Mouse (Mus musculus): Measurements from ENCODE around the gene Strn4.

Strn4 gene

GRCm38 (mm10) chr7:16810399-16810919 is 5.2 kb upstream of the Strn4 start:
- in situ Hi-C loops (cut with MboI, MseI): no loop called here

DNA sequence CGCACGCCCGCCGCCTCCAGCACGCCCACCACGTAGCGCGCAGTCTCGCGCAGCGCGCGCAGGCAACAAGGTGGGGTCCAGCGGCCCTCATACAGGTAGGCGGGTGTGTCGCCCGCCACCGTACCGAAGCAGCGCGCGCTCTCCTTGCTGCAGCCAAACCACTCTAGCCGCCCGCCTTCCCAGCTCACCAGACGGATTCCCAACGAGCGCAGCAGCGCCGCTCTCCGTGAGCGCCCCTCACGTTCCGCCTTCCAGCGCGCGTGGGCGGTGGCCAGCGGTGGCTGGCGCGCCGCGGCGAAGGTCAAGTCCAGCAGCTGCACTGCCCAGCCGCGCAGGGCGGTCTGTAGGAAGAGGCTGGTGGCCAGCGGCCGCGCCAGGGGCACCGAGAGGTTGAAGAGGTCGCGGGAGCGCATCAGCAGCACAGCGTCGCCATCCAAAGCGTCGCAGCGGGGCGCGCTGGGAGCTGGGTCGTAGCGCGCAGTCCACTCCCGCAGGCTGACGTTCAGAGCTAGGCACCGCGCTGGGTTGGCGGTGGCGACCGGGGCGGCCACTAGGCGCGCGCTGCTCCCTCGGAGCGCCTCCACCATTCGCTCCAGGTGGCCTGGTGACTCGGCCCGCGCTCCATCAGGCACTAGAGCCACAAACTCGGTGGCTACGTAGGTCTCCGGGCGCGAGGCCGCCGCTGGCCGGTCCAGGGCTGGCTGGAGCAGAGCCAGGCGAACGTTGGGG is 4.6 kb upstream of the Strn4 start:
- in situ Hi-C loops (cut with MboI, MseI): no loop called here

DNA sequence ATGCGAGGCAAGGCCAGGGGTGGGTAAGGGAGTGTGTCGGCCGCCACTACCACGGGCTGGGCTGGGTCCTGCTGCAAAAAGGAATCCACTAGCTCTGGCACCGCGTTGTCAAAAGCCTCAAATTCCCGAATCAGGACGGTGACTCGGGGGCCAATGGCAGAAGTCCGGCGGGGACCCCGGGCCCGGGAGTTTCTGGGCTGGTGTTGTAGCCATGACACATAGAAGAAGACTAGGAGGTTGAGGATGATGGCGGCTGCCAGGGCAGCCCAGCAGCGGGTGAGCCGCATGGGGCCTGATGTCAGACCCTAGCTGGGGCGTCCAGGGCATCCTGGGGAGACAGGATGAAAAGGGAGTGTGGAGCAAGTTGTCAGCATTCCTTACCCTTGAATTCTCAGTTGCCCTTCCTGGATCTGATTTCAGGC is 4.0 kb upstream of the Strn4 start:
- in situ Hi-C loops (cut with MboI, MseI): no loop called here

DNA sequence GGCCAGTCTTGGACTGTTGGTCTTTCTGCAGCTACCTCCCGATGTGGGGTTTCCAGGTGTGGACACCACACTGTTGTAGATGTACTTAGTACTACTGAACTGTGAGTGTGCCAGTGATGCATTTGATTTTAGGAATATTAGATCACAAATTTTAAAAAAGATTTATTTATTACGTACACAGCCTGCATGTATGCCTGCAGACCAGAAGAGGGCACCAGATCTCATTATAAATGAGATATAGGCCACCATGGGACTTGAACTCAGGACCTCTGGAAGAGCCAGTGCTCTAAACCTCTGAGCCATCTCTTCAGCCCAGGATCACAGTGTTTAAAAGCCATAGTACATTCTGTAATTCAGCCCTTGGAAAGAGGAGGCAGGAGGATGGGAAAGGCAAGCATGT is 3.2 kb upstream of the Strn4 start:
- in situ Hi-C loops (cut with MboI, MseI): no loop called here

- in situ Hi-C loops (cut with MboI, MseI): loop anchor here (5.0 kb wide), 1 partner anchor 106 kb away; the partner anchor contains the start of gene Calm3
Observed at GRCm38 (mm10) chr7:16816078-16816474, 387 bp downstream of the Strn4 start.

- in situ Hi-C loops (cut with MboI, MseI): loop anchor here (5.0 kb wide), 1 partner anchor 106 kb away; the partner anchor contains the start of gene Calm3
Observed at GRCm38 (mm10) chr7:16816475-16817122, 910 bp downstream of the Strn4 start, which contains the start of gene Fkrp. Fkrp (minus strand) TSS chr7:16816732.

DNA sequence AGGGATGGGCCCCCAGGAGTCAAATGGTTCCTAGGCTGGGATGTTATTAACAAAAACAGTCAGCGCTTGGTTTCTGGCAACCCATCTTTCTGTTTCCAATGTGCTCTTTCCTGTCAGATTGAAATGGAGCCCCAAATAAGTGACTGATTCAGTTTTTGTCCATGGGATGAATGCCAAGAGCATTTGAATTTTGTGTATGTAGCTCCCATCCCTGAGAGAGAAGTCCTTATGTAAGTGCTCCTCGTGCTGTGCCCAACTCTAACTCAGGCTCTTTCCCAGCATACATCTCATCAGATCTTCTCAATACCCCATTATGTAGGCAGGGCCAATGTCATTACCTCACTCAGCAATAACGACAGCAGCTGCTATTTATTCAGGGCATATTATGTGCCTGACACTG is 2.0 kb downstream of the Strn4 start:
- in situ Hi-C loops (cut with MboI, MseI): loop anchor here (5.0 kb wide), 1 partner anchor 105 kb away; the partner anchor contains the start of gene Calm3

- in situ Hi-C loops (cut with MboI, MseI): loop anchor here (5.0 kb wide), 1 partner anchor 103 kb away; the partner anchor contains the start of gene Calm3
Observed at GRCm38 (mm10) chr7:16819794-16820193, 4.1 kb downstream of the Strn4 start.

DNA sequence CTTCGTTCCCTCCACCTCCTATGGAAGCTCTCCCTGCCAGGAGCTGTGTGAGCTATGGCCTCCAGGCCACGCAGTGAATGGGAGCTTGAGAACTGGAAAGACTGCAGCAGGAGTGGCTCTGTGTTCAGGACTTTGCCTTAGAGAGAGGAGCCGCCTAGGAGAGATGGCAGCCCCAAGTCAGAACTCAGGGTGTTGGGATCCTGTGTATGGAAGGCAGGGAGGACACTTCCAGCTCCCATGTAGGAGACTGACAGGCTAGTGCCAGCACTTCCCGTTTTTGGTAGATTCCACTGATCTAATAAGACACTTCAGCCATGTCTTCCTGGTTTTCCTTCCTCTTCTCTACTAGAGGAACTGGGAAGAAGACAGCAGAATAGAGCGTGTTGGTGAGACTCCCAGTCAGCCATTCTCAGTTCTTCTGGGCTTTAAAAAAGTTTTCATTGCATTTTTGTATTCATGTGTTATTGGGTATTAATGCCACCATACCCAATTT is 4.6 kb downstream of the Strn4 start:
- in situ Hi-C loops (cut with MboI, MseI): no loop called here

DNA sequence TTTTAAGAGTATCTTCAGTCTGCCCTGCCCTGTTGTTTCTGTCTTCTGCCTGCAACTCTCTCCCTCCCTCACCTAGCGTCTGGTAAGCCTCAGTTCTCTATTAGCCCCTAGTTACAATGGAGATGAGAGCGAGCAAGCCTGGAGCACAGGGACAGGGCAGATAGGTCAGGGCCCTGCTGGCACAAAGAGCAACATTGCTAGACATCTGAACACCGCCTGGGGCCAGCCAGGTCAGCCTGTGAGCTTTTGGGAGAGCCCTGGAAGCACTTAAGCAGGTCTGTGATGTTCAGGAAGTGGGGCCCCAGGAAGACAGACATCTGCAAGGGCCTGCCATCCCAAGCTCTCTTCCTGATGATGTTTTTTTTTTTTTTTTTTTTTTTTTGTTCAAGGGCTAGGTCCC is 5.4 kb downstream of the Strn4 start:
- in situ Hi-C loops (cut with MboI, MseI): no loop called here

GRCm38 (mm10) chr7:16821669-16822101 is 6.0 kb downstream of the Strn4 start:
- in situ Hi-C loops (cut with MboI, MseI): no loop called here

DNA sequence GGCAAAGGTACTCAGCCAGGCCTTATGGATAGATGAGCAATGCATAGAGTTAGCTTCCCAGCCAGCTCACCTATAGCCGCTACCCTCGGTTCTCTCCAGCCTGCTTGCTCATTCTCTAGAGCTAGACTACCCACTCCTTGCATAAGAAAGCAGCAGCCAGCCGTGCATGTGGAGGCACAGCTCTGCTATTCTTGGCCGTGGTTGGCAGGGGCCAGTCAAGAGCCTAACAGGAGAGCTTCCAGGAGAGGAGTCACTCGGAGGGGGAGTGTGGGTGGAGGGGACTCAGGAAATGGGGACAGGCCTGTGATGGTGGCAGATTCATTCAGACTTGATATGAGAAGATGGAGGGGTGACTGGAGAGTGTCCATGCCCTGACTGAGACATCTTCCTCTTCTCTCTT is 8.0 kb downstream of the Strn4 start:
- in situ Hi-C loops (cut with MboI, MseI): no loop called here

DNA sequence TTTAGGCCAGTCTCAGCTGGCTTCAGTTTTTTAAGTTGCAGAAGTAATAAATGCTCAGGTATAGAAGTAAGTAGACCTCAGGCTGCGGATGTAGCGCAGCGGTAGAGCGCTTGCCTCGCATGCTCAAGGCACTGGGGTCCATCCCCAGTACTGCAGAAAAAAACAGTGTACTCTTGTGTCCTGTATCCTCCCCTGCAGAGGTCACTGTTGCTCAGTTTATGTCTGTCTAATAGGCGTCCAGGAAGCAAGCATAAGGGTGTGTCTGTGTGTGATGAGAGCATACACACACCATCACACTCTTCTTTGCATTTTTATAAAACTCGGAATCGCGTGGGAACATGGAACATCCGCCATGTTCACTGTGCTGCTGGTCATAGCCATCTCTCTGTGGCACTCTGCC is 10.1 kb downstream of the Strn4 start:
- in situ Hi-C loops (cut with MboI, MseI): no loop called here

- in situ Hi-C loops (cut with MboI, MseI): no loop called here
Observed at GRCm38 (mm10) chr7:16826571-16826970, 10.9 kb downstream of the Strn4 start.

GRCm38 (mm10) chr7:16827274-16827673 is 11.6 kb downstream of the Strn4 start:
- in situ Hi-C loops (cut with MboI, MseI): no loop called here

- in situ Hi-C loops (cut with MboI, MseI): no loop called here
Observed at GRCm38 (mm10) chr7:16830449-16830848, 14.8 kb downstream of the Strn4 start.

DNA sequence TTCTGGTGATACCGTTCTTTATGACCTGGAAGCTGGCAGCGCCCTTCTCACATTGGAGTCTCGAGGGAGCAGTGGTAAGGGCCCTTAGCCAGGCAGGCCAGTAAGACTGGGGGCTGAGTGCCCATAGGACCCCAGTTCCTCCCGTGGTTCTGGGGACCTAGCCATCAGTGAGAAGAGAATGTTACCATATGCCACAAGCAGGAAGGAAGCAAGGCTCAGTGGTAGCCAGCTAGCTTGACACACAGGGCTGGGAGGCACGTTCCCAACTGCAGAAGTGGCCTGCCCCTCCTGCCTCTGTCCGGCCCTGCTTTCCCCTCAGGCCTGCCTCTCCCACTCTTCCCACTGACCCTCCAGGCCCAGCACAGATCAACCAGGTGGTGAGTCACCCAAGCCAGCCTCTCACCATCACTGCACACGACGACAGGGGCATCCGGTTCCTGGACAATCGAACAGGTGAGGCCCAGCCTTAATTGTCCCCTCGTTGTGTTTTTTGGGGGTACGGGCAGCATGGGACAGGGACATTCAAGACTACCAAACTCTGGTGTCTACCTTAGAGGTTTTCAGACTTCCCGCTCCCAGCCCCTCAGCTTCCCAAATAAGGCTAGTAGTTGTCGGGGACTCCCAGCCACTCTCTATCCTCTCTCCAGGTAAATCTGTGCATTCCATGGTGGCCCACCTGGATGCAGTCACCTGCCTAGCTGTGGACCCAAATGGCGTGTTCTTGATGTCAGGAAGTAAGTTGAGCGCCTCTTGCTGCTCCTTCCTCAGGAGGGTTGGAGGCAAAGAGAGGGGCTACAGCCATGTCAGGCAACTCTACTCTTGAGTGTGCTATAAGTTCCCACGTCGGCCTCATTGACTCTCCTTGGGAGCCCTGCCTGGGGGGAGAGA is 22.5 kb downstream of the Strn4 start:
- in situ Hi-C loops (cut with MboI, MseI): no loop called here

DNA sequence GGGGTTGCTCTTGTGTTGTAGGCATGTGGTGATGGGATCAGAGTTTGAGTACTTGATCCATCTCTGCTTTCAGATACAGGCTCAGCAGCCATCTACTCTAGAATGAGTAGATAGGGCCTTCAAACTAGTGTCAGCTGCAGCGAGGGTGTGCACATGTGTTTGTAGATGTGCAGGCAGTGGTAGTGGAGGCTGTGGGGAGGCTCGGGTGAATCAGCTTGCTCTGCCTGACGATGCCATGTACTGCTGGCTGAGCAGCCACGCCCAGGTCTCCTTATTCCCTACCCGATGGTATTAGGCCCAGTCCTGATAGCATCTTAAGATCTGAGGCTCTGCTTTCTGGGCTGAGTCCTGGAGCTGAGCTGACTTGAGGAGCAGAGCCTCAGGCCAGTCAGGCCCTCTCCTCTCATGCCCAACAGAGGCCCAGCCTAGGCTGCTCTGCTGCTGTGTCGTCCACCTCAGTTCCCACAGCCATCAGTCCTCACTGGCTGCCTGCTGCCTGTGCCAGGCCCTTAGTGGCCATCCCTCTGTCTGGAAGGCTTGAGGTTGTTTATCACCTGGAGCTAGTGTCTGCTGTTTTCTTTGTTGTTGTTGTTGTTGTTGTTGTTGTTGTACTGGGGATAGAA is 23.2 kb downstream of the Strn4 start:
- in situ Hi-C loops (cut with MboI, MseI): no loop called here

DNA sequence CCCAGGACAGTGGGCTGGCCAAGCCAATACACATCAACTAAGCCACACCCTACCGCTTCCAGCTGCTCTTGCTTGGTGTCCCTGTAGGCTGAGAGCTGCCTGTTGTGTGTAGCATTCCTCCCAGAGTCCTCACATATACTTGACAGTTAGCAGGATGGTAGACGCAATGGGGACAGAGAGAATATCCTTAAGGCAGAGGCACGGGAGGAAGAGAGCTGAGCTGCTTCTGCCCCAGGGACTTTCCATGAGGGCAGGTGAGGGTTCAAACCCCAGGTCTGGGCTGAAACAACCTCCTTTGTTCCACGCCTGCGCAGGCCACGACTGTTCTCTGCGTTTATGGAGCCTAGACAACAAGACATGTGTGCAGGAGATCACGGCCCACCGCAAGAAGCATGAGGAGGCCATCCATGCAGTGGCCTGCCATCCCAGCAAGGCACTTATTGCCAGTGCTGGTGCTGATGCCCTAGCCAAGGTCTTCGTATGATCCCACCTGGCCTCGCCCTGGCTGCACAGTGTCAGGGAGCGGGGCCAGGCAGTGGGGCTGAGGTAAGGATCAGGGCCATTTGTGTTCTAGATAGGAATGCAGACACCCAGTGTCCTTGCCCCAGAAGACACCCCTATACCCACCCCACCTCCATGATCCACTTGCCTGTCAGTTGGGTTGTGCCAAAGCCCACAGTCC is 23.9 kb downstream of the Strn4 start:
- in situ Hi-C loops (cut with MboI, MseI): no loop called here

DNA sequence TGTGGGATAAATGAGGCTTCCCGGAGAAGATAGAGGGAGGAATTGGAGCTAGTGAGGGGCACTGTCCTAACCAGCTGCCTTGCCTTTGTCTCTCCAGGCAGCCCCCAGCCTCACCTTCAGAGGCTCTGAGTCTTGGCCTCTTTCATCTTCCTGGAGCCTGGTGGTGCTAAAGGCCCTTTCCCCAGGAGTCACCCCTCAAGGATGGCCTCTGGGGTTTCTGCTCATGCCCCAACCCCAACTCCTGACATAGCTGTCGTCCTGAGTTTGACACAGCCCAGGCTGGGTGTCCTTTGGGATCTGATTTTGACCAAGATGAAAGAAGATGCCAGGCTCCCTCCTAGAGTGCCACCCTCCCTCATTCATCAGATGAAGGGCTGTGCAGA is 24.4 kb downstream of the Strn4 start:
- in situ Hi-C loops (cut with MboI, MseI): no loop called here

- in situ Hi-C loops (cut with MboI, MseI): no loop called here
Observed at GRCm38 (mm10) chr7:16841078-16841477, 25.4 kb downstream of the Strn4 start.

Measured in regulatory T cell (primary cell).